Mouse (Mus musculus) limb, embryonic 15.5 days (tissue): ENCODE data around the gene Ankrd35. TPM values are rescaled to one million over a fixed set of nuclear protein-coding genes. Genes with fewer than 3 reads are reported as not detected.

Experiments
- ATAC-seq: fragments of 200-750 bp; cut with Nextera tagmentation; 2 replicates; pipeline ENCODE4 v1.8.0; 2017; ENCODE audit warnings: low read depth, moderate TSS enrichment; ENCODE audit not compliant: insufficient number of reproducible peaks, low FRiP score, low TSS enrichment
- H3K27ac ChIP-seq: fragments of 300-500 bp; sonication (generic); 2 replicates; pipeline ENCODE4 v1.5.1; 2015; ENCODE audit warnings: moderate library complexity, mild to moderate bottlenecking, inconsistent platforms
- H3K27me3 ChIP-seq: fragments of 300-500 bp; sonication (generic); 2 replicates; pipeline ENCODE4 v1.6.1; 2015; ENCODE audit warnings: inconsistent platforms
- H3K36me3 ChIP-seq: fragments of 300-500 bp; sonication (generic); 2 replicates; pipeline ENCODE4 v1.6.1; 2015; ENCODE audit warnings: inconsistent platforms
- H3K4me1 ChIP-seq: fragments of 300-500 bp; sonication (generic); 2 replicates; pipeline ENCODE4 v1.6.1; 2015; ENCODE audit warnings: inconsistent platforms
- H3K4me2 ChIP-seq: fragments of 300-500 bp; sonication (generic); 2 replicates; pipeline ENCODE4 v1.6.1; 2015; ENCODE audit warnings: mild to moderate bottlenecking, inconsistent platforms
- H3K4me3 ChIP-seq: fragments of 300-500 bp; sonication (generic); 2 replicates; pipeline ENCODE4 v1.5.1; 2015; ENCODE audit warnings: mild to moderate bottlenecking, inconsistent platforms
- H3K9ac ChIP-seq: fragments of 300-500 bp; sonication (generic); 2 replicates; pipeline ENCODE4 v1.6.1; 2015; ENCODE audit warnings: inconsistent platforms
- H3K9me3 ChIP-seq: fragments of 300-500 bp; sonication (generic); 2 replicates; pipeline ENCODE4 v1.6.1; 2016; ENCODE audit warnings: inconsistent platforms
- WGBS: fragments of 180-500 bp; shearing (Covaris S2); methylation state at CpG from one replicate; pipeline ENCODE4 v1.1.7; 2015; 5-methylcytosine and 5-hydroxymethylcytosine counted together
- polyA plus RNA-seq: library from polyadenylated mRNA; unstranded; fragments of >200 nt; fragmentation: Nextera tagmentation; extraction: Ambion mirVana; gene quantifications from 2 replicates; pipeline ENCODE4 v1.2.1, GENCODE M21; 2015

The Ankrd35 gene
- 11.4 and 12.8 TPM in 2 replicates for polyA plus RNA-seq

- Histone ChIP-seq H3K9ac (no peak within 1 kb of the TSS), H3K4me3 (peak within 1 kb of the TSS; percentile 46), H3K9me3 (no peaks in the 10 kb centered on the region), H3K4me2 (peak within 1 kb of the TSS; percentile 87), H3K27ac (no peak within 1 kb of the TSS), H3K27me3 (no peaks in the 10 kb centered on the region), H3K36me3 (no peaks in the 10 kb centered on the region), H3K4me1 (peaks cover 13% of the 10 kb centered on the region)
- WGBS, result 4% methylated on average over 34 of the region's 35 CpGs
- ATAC-seq, result peak; percentile 92
Measured at GRCm38 (mm10) chr3:96669727-96670468, at the start of gene Ankrd35. Gene Ankrd35 (plus strand): TSS chr3:96670131.

GRCm38 (mm10) chr3:96623201-96623600 lies 46.7 kb upstream of the Ankrd35 start:
- ATAC-seq, result no peak
- 88% methylated on average over 4 of the region's 4 CpGs for WGBS
- Histone ChIP-seq H3K4me3 (no peak overlapping the region), H3K36me3 (peaks cover 61% of the 10 kb centered on the region), H3K9ac (no peak overlapping the region), H3K4me2 (no peak overlapping the region), H3K9me3 (no peaks in the 10 kb centered on the region), H3K27me3 (no peaks in the 10 kb centered on the region), H3K4me1 (no peaks in the 10 kb centered on the region), H3K27ac (no peak overlapping the region)

GRCm38 (mm10) chr3:96629729-96630600 lies 40.0 kb upstream of the Ankrd35 start, which contains the start of gene Rbm8a:
Gene Rbm8a (plus strand): TSS chr3:96629933.
- Histone ChIP-seq H3K36me3 (peaks cover 35% of the 10 kb centered on the region), H3K4me1 (peaks cover 20% of the 10 kb centered on the region), H3K4me3 (peak within 1 kb of the TSS; percentile 57), H3K4me2 (peak within 1 kb of the TSS; percentile 69), H3K9me3 (no peaks in the 10 kb centered on the region), H3K27ac (peak within 1 kb of the TSS; percentile 81), H3K9ac (peak within 1 kb of the TSS; percentile 65), H3K27me3 (no peaks in the 10 kb centered on the region)
- ATAC-seq, result peak; percentile 93
- under 1% methylated on average over 48 of the region's 48 CpGs for WGBS

- no peak overlapping the region for H3K4me3 ChIP-seq
- peaks cover 24% of the 10 kb centered on the region for H3K36me3 ChIP-seq
- H3K4me1 ChIP-seq, result peaks cover 35% of the 10 kb centered on the region
- H3K9me3 ChIP-seq, result no peaks in the 10 kb centered on the region
- no peaks in the 10 kb centered on the region for H3K27me3 ChIP-seq
- no peak for ATAC-seq
- H3K4me2 ChIP-seq, result no peak overlapping the region
- H3K9ac ChIP-seq, result no peak overlapping the region
- H3K27ac ChIP-seq, result no peak overlapping the region
Measured at GRCm38 (mm10) chr3:96632058-96632457, 37.9 kb upstream of the Ankrd35 start.

GRCm38 (mm10) chr3:96634015-96634414 lies 35.9 kb upstream of the Ankrd35 start:
- H3K9me3 ChIP-seq, result no peaks in the 10 kb centered on the region
- WGBS, result 65% methylated on average over 1 of the region's 1 CpGs
- no peak overlapping the region for H3K4me3 ChIP-seq
- no peaks in the 10 kb centered on the region for H3K27me3 ChIP-seq
- ATAC-seq, result no peak
- H3K4me1 ChIP-seq, result peaks cover 30% of the 10 kb centered on the region
- H3K36me3 ChIP-seq, result peaks cover 43% of the 10 kb centered on the region
- H3K4me2 ChIP-seq, result no peak overlapping the region
- no peak overlapping the region for H3K27ac ChIP-seq
- H3K9ac ChIP-seq, result no peak overlapping the region

GRCm38 (mm10) chr3:96634928-96635879 lies 34.7 kb upstream of the Ankrd35 start, which contains the start of the genes Pex11b and Gm42957:
Gene Pex11b (plus strand): TSS chr3:96635376.
Gene Gm42957 (plus strand): TSS chr3:96635474.
- H3K9me3 ChIP-seq, result no peaks in the 10 kb centered on the region
- H3K36me3 ChIP-seq, result peaks cover 55% of the 10 kb centered on the region
- ATAC-seq, result peak; percentile 85
- no peaks in the 10 kb centered on the region for H3K27me3 ChIP-seq
- peak within 1 kb of the TSS; percentile 90 for H3K27ac ChIP-seq
- H3K4me2 ChIP-seq, result peak within 1 kb of the TSS; percentile 57
- peak within 1 kb of the TSS; percentile 90 for H3K4me3 ChIP-seq
- H3K9ac ChIP-seq, result peak within 1 kb of the TSS; percentile 95
- peaks cover 28% of the 10 kb centered on the region for H3K4me1 ChIP-seq
- 1% methylated on average over 60 of the region's 60 CpGs for WGBS

- Histone ChIP-seq H3K27me3 (no peaks in the 10 kb centered on the region), H3K9me3 (no peaks in the 10 kb centered on the region), H3K4me3 (peak overlapping the region; percentile 90), H3K9ac (peak overlapping the region; percentile 95), H3K4me1 (peaks cover 21% of the 10 kb centered on the region), H3K4me2 (peak overlapping the region; percentile 57), H3K27ac (peak overlapping the region; percentile 90), H3K36me3 (peaks cover 59% of the 10 kb centered on the region)
- ATAC-seq, result no peak
- 8% methylated on average over 15 of the region's 15 CpGs for WGBS
Measured at GRCm38 (mm10) chr3:96635906-96636305, 34.0 kb upstream of the Ankrd35 start.

GRCm38 (mm10) chr3:96636448-96636847 lies 33.5 kb upstream of the Ankrd35 start:
- Histone ChIP-seq H3K4me2 (peak overlapping the region; percentile 57), H3K4me1 (peaks cover 21% of the 10 kb centered on the region), H3K27me3 (no peaks in the 10 kb centered on the region), H3K36me3 (peaks cover 61% of the 10 kb centered on the region), H3K9ac (0 out of 2 replicates have a peak overlapping the region, but pooled peaks have one; percentile 95), H3K27ac (no peak overlapping the region), H3K4me3 (peak overlapping the region; percentile 90), H3K9me3 (no peaks in the 10 kb centered on the region)
- no peak for ATAC-seq
- 69% methylated on average over 11 of the region's 11 CpGs for WGBS

- no peak overlapping the region for H3K4me3 ChIP-seq
- no peak overlapping the region for H3K27ac ChIP-seq
- no peaks in the 10 kb centered on the region for H3K27me3 ChIP-seq
- H3K36me3 ChIP-seq, result peaks cover 56% of the 10 kb centered on the region
- whole genome bisulfite sequencing, result 85% methylated on average over 1 of the region's 1 CpGs
- peaks cover 21% of the 10 kb centered on the region for H3K4me1 ChIP-seq
- H3K9ac ChIP-seq, result no peak overlapping the region
- no peaks in the 10 kb centered on the region for H3K9me3 ChIP-seq
- H3K4me2 ChIP-seq, result no peak overlapping the region
- no peak for ATAC-seq
Measured at GRCm38 (mm10) chr3:96639219-96639618, 30.7 kb upstream of the Ankrd35 start.

- H3K27ac ChIP-seq, result peak within 1 kb of the TSS; percentile 67
- peaks cover 50% of the 10 kb centered on the region for H3K36me3 ChIP-seq
- H3K4me2 ChIP-seq, result peak within 1 kb of the TSS; percentile 20; the same call in 1 of the 2 replicates
Measured at GRCm38 (mm10) chr3:96645018-96645649, 24.8 kb upstream of the Ankrd35 start, which contains the start of gene Itga10. Gene Itga10 (plus strand): TSS chr3:96645584.

More at GRCm38 (mm10) chr3:96645018-96645649, 24.8 kb upstream of the Ankrd35 start, which contains the start of gene Itga10:
- Histone ChIP-seq H3K4me1 (0 out of 2 replicates have a peak, but pooled peaks cover 4% of the 10 kb centered on the region), H3K9ac (no peak within 1 kb of the TSS), H3K4me3 (peak within 1 kb of the TSS; percentile 21), H3K9me3 (no peaks in the 10 kb centered on the region), H3K27me3 (no peaks in the 10 kb centered on the region)
- 58% methylated on average over 7 of the region's 7 CpGs for WGBS
- peak; percentile 64; the same call in 1 of the 2 replicates for ATAC-seq
